Mouse (Mus musculus) A20 (cell line): Measurements from ENCODE around the gene Lrig1.

Experiments
- DNase-seq: peaks from one replicate; pipeline ENCODE4 v3.0.0-alpha.2; 2011; ENCODE audit warnings: low read depth, low spot score

Lrig1 gene

DNA sequence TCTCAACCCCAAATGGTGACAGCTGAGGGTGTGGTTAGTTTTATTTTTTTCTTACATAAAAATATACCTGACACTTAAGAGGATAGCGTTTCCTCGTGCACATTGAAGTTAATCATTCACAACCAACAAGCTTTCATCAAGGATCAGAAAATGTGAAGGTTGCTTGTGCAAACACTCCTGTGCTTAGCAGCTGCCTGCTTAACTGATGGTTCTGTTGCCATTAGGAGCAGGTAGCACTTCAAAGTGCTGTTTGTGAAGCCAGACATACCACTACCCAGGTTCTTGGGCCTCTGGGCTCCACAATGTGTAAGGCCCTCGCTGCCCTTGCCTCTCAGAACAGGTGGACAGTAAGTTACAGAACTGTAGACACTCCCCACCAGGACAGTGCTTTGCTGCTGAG is 23.1 kb downstream of the Lrig1 start:
- DNase-seq, result no peak

DNA sequence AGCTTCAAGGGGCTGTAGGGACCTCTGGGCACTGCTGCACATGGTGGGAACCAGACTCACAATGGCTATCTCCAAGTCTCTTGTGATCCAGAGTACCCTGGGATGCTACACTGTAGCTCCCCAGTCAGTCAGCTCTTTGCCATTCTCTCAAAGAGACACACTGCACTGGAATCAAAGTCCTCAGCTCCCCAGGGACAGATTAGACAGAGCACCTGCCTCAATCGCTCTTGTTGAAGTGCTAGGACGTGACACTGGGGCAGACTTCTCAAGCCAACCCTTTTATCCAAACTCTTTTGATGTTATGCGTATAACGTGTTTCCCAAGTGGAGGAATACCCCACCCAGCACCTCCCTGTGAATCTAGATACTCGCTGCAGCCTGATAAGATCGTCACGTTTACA is 23.7 kb downstream of the Lrig1 start:
- DNase-seq, result no peak

GRCm38 (mm10) chr6:94672426-94672825 is 27.5 kb downstream of the Lrig1 start:
- no peak for DNase-seq

- no peak for DNase-seq
Observed at GRCm38 (mm10) chr6:94669370-94669769, 30.6 kb downstream of the Lrig1 start.

GRCm38 (mm10) chr6:94668204-94668863 is 31.6 kb downstream of the Lrig1 start:
- DNase-seq, result no peak

- no peak for DNase-seq
Observed at GRCm38 (mm10) chr6:94667131-94667530, 32.8 kb downstream of the Lrig1 start.

- DNase-seq, result no peak
Observed at GRCm38 (mm10) chr6:94666432-94667119, 33.4 kb downstream of the Lrig1 start.

DNA sequence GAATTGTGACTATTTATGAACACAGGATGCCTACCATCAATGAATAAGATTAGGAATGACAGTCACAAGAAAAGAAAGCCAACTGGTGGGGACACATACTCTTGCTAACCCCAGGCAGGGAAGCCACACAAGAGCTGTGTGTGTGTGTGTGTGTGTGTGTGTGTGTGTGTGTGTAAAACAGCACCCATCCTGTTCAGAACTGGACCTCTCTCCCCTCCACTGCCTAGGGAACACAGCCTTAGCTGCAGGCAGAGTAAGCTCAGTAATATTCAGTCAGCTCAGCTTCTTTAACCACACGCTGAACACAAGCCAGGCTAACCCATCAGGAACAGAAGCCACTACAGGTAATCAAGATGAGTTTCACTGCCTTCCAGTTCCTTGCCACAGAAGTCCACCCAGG is 34.3 kb downstream of the Lrig1 start:
- no peak for DNase-seq

DNA sequence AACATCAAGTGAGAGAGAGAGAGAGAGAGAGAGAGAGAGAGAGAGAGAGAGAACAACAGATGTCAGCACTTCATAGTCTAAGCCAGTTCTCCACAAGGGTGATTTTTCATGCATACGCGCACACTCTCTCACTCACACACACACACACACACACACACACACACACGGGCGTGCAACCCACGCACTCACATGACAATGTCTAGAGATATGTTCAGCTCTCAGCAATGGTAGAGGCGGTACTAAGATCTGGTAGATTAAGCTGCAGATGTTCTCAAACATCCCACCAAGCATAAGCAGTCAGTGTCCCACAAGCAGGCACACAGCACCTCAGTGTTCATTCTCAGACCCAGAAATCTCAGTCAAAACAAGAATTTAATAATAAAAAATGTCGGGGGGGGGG is 34.7 kb downstream of the Lrig1 start:
- no peak for DNase-seq

- DNase-seq, result no peak
Observed at GRCm38 (mm10) chr6:94664000-94664399, 36.0 kb downstream of the Lrig1 start.

DNA sequence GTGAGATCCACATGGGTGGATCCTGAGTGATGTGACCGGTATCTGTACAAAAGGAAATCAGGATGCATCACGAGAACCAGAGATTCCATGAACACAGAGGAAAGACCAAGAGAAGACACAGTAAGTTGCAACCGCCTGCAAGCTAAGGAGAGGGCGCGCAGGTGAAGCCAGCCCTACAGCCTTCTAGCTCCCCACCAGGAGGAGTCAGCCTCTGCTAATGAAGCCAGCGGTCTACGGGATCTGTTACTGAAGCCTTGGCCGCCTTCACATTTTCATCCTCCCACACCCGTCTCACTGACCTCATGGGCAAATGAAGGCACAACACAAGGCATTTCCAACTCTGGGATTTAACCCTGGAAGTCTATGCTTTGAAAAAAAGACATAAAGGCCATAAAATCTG is 38.0 kb downstream of the Lrig1 start:
- DNase-seq, result no peak

- DNase-seq, result no peak
Observed at GRCm38 (mm10) chr6:94661321-94661720, 38.6 kb downstream of the Lrig1 start.

- DNase-seq, result no peak
Observed at GRCm38 (mm10) chr6:94659886-94660333, 40.0 kb downstream of the Lrig1 start.

DNA sequence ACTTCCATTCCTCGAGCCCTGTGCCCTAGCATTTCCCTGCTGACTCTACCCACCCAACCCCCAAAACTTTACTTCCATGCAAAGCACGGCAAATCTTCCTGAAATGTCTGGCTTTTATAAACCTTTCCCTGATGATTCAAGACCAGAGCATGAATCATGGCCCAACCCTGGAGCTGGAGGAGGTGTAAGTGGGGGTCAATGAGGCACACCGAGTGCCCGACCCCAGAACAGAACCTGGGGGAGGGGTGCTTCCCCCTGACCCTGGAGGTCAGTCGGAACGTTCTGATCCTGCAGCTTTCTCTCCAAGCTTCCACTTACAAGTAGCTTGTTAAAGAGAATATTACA is 41.9 kb downstream of the Lrig1 start:
- DNase-seq, result no peak

DNA sequence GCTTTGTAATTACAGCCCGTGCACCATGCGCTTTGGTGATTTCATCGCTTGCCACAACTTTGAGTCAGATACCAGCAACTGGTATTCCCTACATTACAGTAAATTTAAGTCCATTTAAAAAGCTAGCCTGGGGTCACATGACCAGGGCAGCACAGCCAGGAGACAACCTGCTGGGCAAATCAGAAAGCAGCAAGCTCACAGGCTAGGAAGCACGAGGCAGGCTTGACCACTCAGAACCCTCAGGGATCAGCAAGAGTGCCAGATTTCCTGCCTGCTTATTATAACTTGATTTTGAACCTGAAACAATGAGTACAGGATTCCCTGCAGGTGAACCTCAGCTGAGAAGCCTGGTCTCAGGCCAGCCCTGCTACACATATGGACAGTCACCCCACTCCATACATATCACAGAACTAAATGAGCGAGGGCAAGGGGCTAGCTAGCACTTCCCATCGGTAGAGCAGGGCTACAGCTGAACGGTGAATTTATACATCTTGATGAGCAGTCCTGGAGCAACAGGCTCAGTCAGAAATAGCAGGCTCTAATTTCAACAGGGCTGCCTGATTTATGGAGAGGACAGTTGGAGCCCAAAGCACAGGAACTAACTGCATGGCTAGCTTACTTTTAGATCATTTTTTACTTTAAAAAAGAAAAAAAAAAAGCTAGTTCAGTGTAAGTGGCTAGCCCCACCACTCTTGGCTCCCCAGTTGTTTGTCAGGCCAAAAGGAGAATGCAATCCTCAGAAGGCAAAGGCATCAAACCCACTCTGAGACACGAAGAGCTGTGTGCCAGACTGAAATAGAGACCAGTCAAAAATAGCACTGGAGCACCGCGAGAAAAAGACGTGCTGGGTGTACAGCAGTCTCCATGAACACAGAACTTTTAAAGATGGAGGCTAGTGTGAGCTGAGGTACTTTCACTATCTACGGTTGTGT is 42.5 kb downstream of the Lrig1 start:
- DNase-seq, result no peak

- no peak for DNase-seq
Observed at GRCm38 (mm10) chr6:94655818-94656478, 44.0 kb downstream of the Lrig1 start.

GRCm38 (mm10) chr6:94653388-94654316 is 46.3 kb downstream of the Lrig1 start:
- no peak for DNase-seq

DNA sequence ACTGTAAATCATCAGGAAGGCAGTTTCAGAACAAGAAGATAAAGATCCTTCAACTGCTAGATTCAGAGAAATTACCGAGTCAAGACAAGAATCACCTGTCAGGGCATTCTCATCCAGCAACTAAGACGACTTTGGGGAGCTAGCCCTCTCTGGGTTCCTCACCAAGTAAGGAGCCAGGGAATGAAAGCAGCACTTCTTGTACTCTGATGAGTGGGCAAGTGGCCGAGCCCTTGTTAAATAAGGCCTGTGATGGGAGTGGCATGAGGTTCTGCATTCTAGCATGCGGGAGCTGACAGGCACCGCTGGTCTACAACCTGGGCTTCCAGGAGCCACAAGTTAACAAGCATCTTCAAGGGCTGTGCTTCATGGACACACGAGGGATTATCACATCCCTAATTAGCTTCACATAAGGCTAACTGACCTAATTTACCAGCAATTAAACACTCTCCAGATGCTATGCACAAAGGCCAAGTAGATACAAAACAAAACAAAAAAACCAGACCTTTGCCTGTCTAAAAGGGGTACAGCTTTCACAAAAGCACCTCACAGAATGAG is 47.2 kb downstream of the Lrig1 start:
- no peak for DNase-seq

DNA sequence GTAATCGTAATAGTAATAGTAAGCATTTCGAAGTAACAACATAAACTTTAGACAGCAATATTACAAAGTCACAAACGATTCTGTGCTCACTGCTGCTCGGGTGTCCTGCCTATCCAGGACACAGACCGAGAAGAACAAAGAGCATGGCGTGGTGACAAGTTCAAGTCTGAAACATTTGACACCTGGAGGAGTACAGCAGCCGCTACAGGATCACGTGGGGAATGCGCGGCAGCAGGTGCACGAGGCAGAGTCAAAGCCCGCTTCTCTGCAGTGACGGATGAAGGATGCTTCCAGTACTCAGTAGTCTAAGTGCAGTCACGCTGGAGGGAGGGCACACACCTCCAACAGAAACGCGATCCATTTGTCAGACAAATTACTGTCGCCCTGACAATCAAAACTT is 48.4 kb downstream of the Lrig1 start:
- peak; percentile 24 for DNase-seq

DNA sequence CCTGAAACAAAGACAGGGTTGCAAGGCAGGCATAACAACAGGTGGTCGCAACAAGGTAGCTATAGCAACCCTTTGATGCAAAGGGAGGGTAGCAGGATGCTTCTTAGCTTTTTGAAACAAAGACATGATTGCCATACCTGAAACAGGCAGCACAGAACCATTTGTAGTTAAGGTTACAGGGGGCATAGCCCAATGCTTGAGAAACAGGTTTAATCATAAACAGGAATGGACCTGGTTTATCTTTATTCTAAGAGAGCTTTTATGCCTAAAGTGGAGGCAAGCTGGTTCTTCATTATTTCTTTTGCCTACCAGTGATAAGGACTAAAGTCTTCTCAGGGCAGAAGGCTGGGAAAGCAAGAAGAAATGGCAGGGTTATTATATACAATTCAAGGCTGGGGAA is 50.3 kb downstream of the Lrig1 start:
- DNase-seq, result no peak

DNA sequence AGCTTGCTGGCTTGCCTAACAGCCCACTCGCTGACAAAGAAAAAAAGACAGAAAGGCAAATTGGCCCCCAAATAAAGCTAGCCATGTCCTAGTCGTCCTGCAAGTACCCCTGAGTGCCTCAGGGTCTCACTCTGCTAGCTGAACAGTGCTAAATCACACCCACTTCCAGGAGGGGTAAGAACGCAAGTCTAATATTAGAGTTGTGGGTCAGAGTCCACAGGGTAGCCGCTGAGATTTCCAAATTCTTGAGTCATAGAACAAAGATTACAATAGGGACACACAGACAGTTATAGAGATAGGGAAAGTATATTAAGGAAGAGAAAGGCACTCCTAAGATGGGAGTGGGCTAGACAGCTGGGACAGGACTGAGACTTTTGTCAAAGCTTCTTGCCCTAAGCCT is 51.5 kb downstream of the Lrig1 start:
- DNase-seq, result no peak
